Mouse (Mus musculus): ENCODE measurements around the gene Gm813.

The Gm813 gene

GRCm38 (mm10) chr16:58617346-58617745 is 568 bp upstream of the Gm813 start:
- in situ Hi-C loops (cut with MboI; ENCODE audit: low sequenced_read_pairs): no loop called here

- in situ Hi-C loops (cut with MboI; ENCODE audit: low sequenced_read_pairs): no loop called here
Measured at GRCm38 (mm10) chr16:58612969-58613368, 3.8 kb downstream of the Gm813 start.

- in situ Hi-C loops (cut with MboI; ENCODE audit: low sequenced_read_pairs): no loop called here
Measured at GRCm38 (mm10) chr16:58607101-58607500, 9.7 kb downstream of the Gm813 start.

GRCm38 (mm10) chr16:58604680-58605079 is 12.1 kb downstream of the Gm813 start:
- in situ Hi-C loops (cut with MboI; ENCODE audit: low sequenced_read_pairs): no loop called here

- in situ Hi-C loops (cut with MboI; ENCODE audit: low sequenced_read_pairs): no loop called here
Measured at GRCm38 (mm10) chr16:58603831-58604230, 12.9 kb downstream of the Gm813 start.

- in situ Hi-C loops (cut with MboI; ENCODE audit: low sequenced_read_pairs): no loop called here
Measured at GRCm38 (mm10) chr16:58600846-58601245, 15.9 kb downstream of the Gm813 start.

- in situ Hi-C loops (cut with MboI; ENCODE audit: low sequenced_read_pairs): no loop called here
Measured at GRCm38 (mm10) chr16:58591299-58591698, 25.5 kb downstream of the Gm813 start.

- in situ Hi-C loops (cut with MboI; ENCODE audit: low sequenced_read_pairs): no loop called here
Measured at GRCm38 (mm10) chr16:58589444-58589843, 27.3 kb downstream of the Gm813 start.

GRCm38 (mm10) chr16:58573949-58574722 is 42.6 kb downstream of the Gm813 start:
- in situ Hi-C loops (cut with MboI; ENCODE audit: low sequenced_read_pairs): no loop called here

- in situ Hi-C loops (cut with MboI; ENCODE audit: low sequenced_read_pairs): no loop called here
Measured at GRCm38 (mm10) chr16:58570694-58571264, 46.0 kb downstream of the Gm813 start.

Measured in CH12F3 (cell line).